ENCODE assay signal across 10 mouse cellular contexts in genomic region chr9:66882406-66882821, GRCm38 (mm10). TPM values are rescaled to one million over a fixed set of nuclear protein-coding genes. Genes with fewer than 3 reads are reported as not detected.
A peak's percentile ranks its signal among the peaks of the same experiment; 100 is the strongest.
DNase-seq lines count a peak whose midpoint lies in the region; ATAC-seq and TF ChIP-seq lines count a peak whose summit lies in the region.
"Had no signal": no experiment of that assay in that cellular context is flagged by ENCODE, and none has a peak within 500 bp of the region (broad histone marks: within the 10 kb centered on the region; RNA-seq: fewer than 3 reads in every experiment).

No protein-coding gene starts in this region.

- no peak overlapping the region for H3K9ac ChIP-seq in lung, postnatal 0 days (replicated peaks; ENCODE audit: low read depth)
- no peak overlapping the region for H3K9ac ChIP-seq in liver, embryonic 13.5 days
- H3K9ac ChIP-seq in hindbrain, embryonic 14.5 days = no peak overlapping the region
- H3K9ac ChIP-seq: embryonic facial prominence, embryonic 15.5 days had no signal

- no peak overlapping the region for H3K4me3 ChIP-seq in lung, postnatal 0 days (ENCODE audit: low read depth, low read length)
- H3K4me3 ChIP-seq in liver, embryonic 13.5 days (replicated peaks) = no peak overlapping the region
- H3K4me3 ChIP-seq in hindbrain, embryonic 14.5 days (replicated peaks; ENCODE audit: low read length) = no peak overlapping the region
- H3K4me3 ChIP-seq: embryonic facial prominence, embryonic 15.5 days; midbrain, embryonic 10.5 days had no signal

- no peaks in the 10 kb centered on the region for H3K27me3 ChIP-seq in lung, postnatal 0 days (replicated peaks; ENCODE audit: insufficient read depth, low read length)
- no peaks in the 10 kb centered on the region for H3K27me3 ChIP-seq in liver, embryonic 13.5 days
- no peaks in the 10 kb centered on the region for H3K27me3 ChIP-seq in hindbrain, embryonic 14.5 days (ENCODE audit: control insufficient read depth, insufficient read depth, low read length)
- H3K27me3 ChIP-seq: embryonic facial prominence, embryonic 15.5 days had no signal

- no peak for TF ChIP-seq EP300 in lung, postnatal 0 days (IDR thresholded peaks at IDR 0.05)

- no peak for TF ChIP-seq CTCF in lung, postnatal 0 days (IDR thresholded peaks at IDR 0.05)

- no peak overlapping the region for H3K4me2 ChIP-seq in lung, postnatal 0 days (replicated peaks; ENCODE audit: low read depth, low read length)
- no peak overlapping the region for H3K4me2 ChIP-seq in liver, embryonic 13.5 days
- H3K4me2 ChIP-seq in hindbrain, embryonic 14.5 days (replicated peaks) = no peak overlapping the region
- H3K4me2 ChIP-seq: embryonic facial prominence, embryonic 15.5 days had no signal

- H3K36me3 ChIP-seq in lung, postnatal 0 days (ENCODE audit: insufficient read depth, low read length) = no peaks in the 10 kb centered on the region
- peaks cover 3% of the 10 kb centered on the region; the same call in 1 of the 2 replicates for H3K36me3 ChIP-seq in liver, embryonic 13.5 days
- no peaks in the 10 kb centered on the region for H3K36me3 ChIP-seq in hindbrain, embryonic 14.5 days (replicated peaks; ENCODE audit: control insufficient read depth, insufficient read depth)
- H3K36me3 ChIP-seq: embryonic facial prominence, embryonic 15.5 days; midbrain, embryonic 10.5 days had no signal

- 0 out of 2 replicates have a peak, but pooled peaks cover 3% of the 10 kb centered on the region for H3K4me1 ChIP-seq in lung, postnatal 0 days (ENCODE audit: insufficient read depth, low read depth, low read length)
- peaks cover 59% of the 10 kb centered on the region for H3K4me1 ChIP-seq in liver, embryonic 13.5 days (replicated peaks)
- peaks cover 18% of the 10 kb centered on the region for H3K4me1 ChIP-seq in hindbrain, embryonic 14.5 days (replicated peaks; ENCODE audit: control insufficient read depth, insufficient read depth, low read length)

- 32% methylated on average over 8 of the region's 8 CpGs for WGBS in lung, postnatal 0 days
- WGBS in liver, embryonic 13.5 days (ENCODE audit: insufficient replicate concordance) = 46% methylated on average over 8 of the region's 8 CpGs
- 60% methylated on average over 8 of the region's 8 CpGs for WGBS in hindbrain, embryonic 14.5 days

- H3K27ac ChIP-seq in lung, postnatal 0 days (ENCODE audit: low read length) = no peak overlapping the region
- H3K27ac ChIP-seq in liver, embryonic 13.5 days = peak overlapping the region; percentile 41
- no peak overlapping the region for H3K27ac ChIP-seq in hindbrain, embryonic 14.5 days
- H3K27ac ChIP-seq: midbrain, embryonic 10.5 days had no signal

- ATAC-seq in lung, postnatal 0 days = peak; percentile 30; the same call in 1 of the 2 replicates
- ATAC-seq in liver, embryonic 13.5 days (ENCODE audit: low read depth) = peak; percentile 40; the same call in 1 of the 2 replicates
- ATAC-seq in hindbrain, embryonic 14.5 days (ENCODE audit: low FRiP score) = no peak

- H3K9me3 ChIP-seq in lung, postnatal 0 days (ENCODE audit: low read length) = no peaks in the 10 kb centered on the region
- no peaks in the 10 kb centered on the region for H3K9me3 ChIP-seq in liver, embryonic 13.5 days (replicated peaks)
- H3K9me3 ChIP-seq in hindbrain, embryonic 14.5 days (ENCODE audit: control insufficient read depth, low read length) = no peaks in the 10 kb centered on the region
- H3K9me3 ChIP-seq: embryonic facial prominence, embryonic 15.5 days; midbrain, embryonic 10.5 days had no signal

- DNase-seq in lung, postnatal 0 days (ENCODE audit: low spot score) = peak; percentile 67
- no peak for DNase-seq in lung, postnatal 14 days
- DNase-seq in adrenal gland, postnatal 25 days = peak; percentile 23
- DNase-seq in liver, embryonic 13.5 days = no peak
- DNase-seq in thymus, postnatal 10 days (ENCODE audit: low spot score in 2 of 2) = peak; percentile 10 to 34
- DNase-seq in hindbrain, embryonic 14.5 days (ENCODE audit: low spot score) = no peak
- no peak for DNase-seq in frontal cortex, postnatal 14 days (ENCODE audit: low spot score in 2 of 2)
- DNase-seq in left cerebral cortex, adult 18-20 months (ENCODE audit: low spot score in 2 of 2) = no peak

RNA-seq across cellular contexts. Expression of gene Rab8b, which starts 37.1 kb away (rescaled TPM):
- polyA plus RNA-seq in lung, postnatal 0 days (2015; fragmentation: Nextera tagmentation; extraction: Ambion mirVana) = 15.6 and 20.4 TPM in 2 replicates
- 14.5 and 17.2 TPM in 2 replicates for total RNA-seq in adrenal gland, postnatal 25 days (2021)
- 30.9 and 38.0 TPM in 2 replicates for polyA plus RNA-seq in liver, embryonic 13.5 days (2015; fragmentation: Nextera tagmentation; extraction: Ambion mirVana)
- polyA plus RNA-seq in hindbrain, embryonic 14.5 days (2014; fragmentation: Nextera tagmentation; extraction: Ambion mirVana) = 33.8 and 38.2 TPM in 2 replicates
- 10 to 100 TPM; 34.6 to 38.7 TPM for total RNA-seq in left cerebral cortex, adult 18-20 months (2021)

RNA-seq across cellular contexts. Expression of gene Aph1c, which starts 47.9 kb away (rescaled TPM):
- polyA plus RNA-seq in lung, postnatal 0 days (2015; fragmentation: Nextera tagmentation; extraction: Ambion mirVana) = 10.5 and 11.7 TPM in 2 replicates
- 5.7 and 13.6 TPM in 2 replicates for total RNA-seq in adrenal gland, postnatal 25 days (2021)
- polyA plus RNA-seq in liver, embryonic 13.5 days (2015; fragmentation: Nextera tagmentation; extraction: Ambion mirVana) = 1.1 and 1.2 TPM in 2 replicates
- polyA plus RNA-seq in hindbrain, embryonic 14.5 days (2014; fragmentation: Nextera tagmentation; extraction: Ambion mirVana) = 4.5 and 6.4 TPM in 2 replicates
- total RNA-seq in left cerebral cortex, adult 18-20 months (2021) = 1 to 10 TPM; 6.2 to 7.9 TPM

Comparison
In these comparisons a context has a peak if more than half of its experiments do, and no peak if none do; other contexts are left out.
1. DNase-seq: peak in lung, postnatal 0 days (single experiment), adrenal gland, postnatal 25 days (single experiment) and thymus, postnatal 10 days (2 of 2); none in lung, postnatal 14 days (single experiment), liver, embryonic 13.5 days (single experiment), hindbrain, embryonic 14.5 days (single experiment), frontal cortex, postnatal 14 days (0 of 2) and left cerebral cortex, adult 18-20 months (0 of 2).